Mouse (Mus musculus) liver, adult 2 months (tissue): Measurements from ENCODE around the gene Fnip2.

Experiments
- CTCF ChIP-seq: fragments of 200-500 bp; IDR thresholded peaks from 2 replicates; pipeline ENCODE4 v1.5.1; 2011; ENCODE audit warnings: low read depth, low read length, control low read depth
- POLR2A ChIP-seq: fragments of 200-500 bp; IDR thresholded peaks from 2 replicates; pipeline ENCODE4 v1.6.1; 2011; ENCODE audit warnings: low read length, control low read depth; ENCODE audit not compliant: insufficient read depth; ENCODE audit errors: extremely low read depth

DNA sequence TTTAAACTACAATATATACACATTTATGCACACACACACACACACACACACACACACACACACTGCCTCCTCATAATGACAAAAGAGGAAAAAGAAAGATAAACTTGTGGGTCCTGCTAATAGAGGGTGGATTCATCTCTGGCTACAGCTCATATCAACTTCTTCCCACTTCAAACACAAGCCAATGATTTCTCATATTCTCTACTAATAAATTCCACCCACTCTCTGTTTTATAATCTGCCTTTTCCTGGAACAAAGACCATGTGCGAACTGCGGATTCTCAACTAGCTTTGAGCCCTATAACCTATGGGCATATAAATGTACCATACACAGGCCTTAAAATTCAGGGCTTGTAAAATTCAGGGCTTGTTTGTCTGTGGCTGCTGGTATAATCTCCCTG is 53.3 kb downstream of the Fnip2 start:
- TF ChIP-seq POLR2A (no peak), CTCF (no peak)
